Mouse (Mus musculus): ENCODE data around the gene Ostn. TPM values are rescaled to one million over a fixed set of nuclear protein-coding genes. Genes with fewer than 3 reads are reported as not detected.

The Ostn gene
- polyA plus RNA-seq, 1 experiment from 2014 or later: not detected

DNA sequence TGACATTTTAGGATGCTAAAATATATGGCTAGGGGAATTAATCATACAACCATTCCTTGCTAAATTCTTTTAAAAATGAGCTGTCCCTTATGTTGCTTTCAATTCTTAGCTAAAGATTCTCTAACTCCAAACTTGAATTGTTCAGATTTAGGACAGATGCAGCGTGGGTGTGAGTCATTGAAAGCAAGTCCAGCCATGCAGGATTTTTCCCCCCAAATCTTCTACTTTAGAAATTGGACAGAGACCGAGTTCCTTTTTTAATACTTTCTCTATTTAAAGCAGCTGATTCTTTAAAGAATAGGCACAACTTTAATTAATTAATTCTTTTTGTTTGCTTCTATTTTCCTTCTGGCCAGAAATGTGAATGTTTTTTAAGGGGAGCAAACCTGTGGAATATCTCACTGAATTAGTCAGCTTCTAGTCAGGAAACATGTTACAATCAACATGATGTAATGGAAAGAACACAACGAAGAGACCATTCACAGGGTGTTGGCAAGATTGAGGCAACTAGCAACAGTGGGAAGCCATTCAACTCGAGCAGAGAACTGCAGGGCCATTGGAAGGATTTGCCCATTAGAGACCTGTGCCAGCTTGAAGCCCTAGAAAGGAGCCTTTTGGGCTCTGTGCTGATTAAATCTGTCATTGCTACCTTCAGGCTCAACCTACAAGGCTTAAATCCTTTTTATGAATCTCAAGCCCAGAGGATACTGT, 77.8 kb downstream of the Ostn start:
- no peaks in the 10 kb centered on the region for H3K9me3 ChIP-seq (ENCODE audit: control insufficient read depth, low read length)
- DNase-seq (ENCODE audit: low spot score) (no peak), ATAC-seq (ENCODE audit: low FRiP score) (no peak)
- no peak overlapping the region for H3K27ac ChIP-seq
- no peak overlapping the region for H3K9ac ChIP-seq
- WGBS: 80% methylated on average over 4 of the region's 4 CpGs
- H3K27me3 ChIP-seq (ENCODE audit: control insufficient read depth, insufficient read depth, low read length): no peaks in the 10 kb centered on the region
- H3K36me3 ChIP-seq (replicated peaks; ENCODE audit: control insufficient read depth, insufficient read depth): no peaks in the 10 kb centered on the region
- H3K4me2 ChIP-seq (replicated peaks): no peak overlapping the region
- H3K4me3 ChIP-seq (replicated peaks; ENCODE audit: low read length): no peak overlapping the region
- H3K4me1 ChIP-seq (replicated peaks; ENCODE audit: control insufficient read depth, insufficient read depth, low read length): peaks cover 9% of the 10 kb centered on the region

GRCm38 (mm10) chr16:27385649-27386048, 78.4 kb downstream of the Ostn start:
- Histone ChIP-seq H3K36me3 (replicated peaks; ENCODE audit: control insufficient read depth, insufficient read depth) (no peaks in the 10 kb centered on the region), H3K27ac (no peak overlapping the region), H3K4me3 (replicated peaks; ENCODE audit: low read length) (no peak overlapping the region), H3K4me2 (replicated peaks) (no peak overlapping the region), H3K9me3 (ENCODE audit: control insufficient read depth, low read length) (no peaks in the 10 kb centered on the region), H3K27me3 (ENCODE audit: control insufficient read depth, insufficient read depth, low read length) (no peaks in the 10 kb centered on the region), H3K9ac (no peak overlapping the region), H3K4me1 (replicated peaks; ENCODE audit: control insufficient read depth, insufficient read depth, low read length) (peaks cover 15% of the 10 kb centered on the region)
- no peak for ATAC-seq (ENCODE audit: low FRiP score)
- WGBS: 92% methylated on average over 1 of the region's 1 CpGs
- DNase-seq (ENCODE audit: low spot score): no peak

DNA sequence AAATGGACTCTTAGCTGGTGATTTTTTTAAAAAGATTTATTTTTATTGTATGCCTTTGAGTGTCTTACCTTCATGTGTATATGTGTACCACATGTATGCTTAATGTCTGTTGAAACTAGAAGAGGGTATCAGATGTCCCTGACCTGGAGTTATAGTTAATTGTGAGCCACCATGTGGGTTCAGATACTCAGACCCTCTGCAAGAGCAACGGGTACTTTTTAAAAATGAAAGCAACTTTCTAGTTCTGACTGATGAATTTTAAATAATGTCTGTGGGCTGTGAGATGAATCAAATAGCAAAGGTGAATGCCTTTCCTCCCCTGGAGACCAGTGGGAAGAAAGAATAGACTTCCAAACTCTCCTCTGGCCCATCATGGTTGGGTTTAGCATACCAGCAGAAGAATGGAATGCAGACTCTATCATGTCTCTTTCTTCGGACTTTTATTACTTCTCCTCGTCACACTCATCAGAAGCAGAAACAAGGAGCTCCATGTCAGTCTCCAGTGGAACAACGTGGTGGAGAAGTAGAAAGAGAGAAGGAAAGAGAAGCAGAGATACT, 79.6 kb downstream of the Ostn start:
- H3K9ac ChIP-seq: no peak overlapping the region
- H3K27ac ChIP-seq: no peak overlapping the region
- DNase-seq (ENCODE audit: low spot score): no peak
- 75% methylated on average over 4 of the region's 4 CpGs for WGBS
- H3K9me3 ChIP-seq (ENCODE audit: control insufficient read depth, low read length): no peaks in the 10 kb centered on the region
- no peaks in the 10 kb centered on the region for H3K27me3 ChIP-seq (ENCODE audit: control insufficient read depth, insufficient read depth, low read length)
- no peak overlapping the region for H3K4me3 ChIP-seq (replicated peaks; ENCODE audit: low read length)
- no peak for ATAC-seq (ENCODE audit: low FRiP score)
- H3K4me2 ChIP-seq (replicated peaks): no peak overlapping the region
- no peaks in the 10 kb centered on the region for H3K36me3 ChIP-seq (replicated peaks; ENCODE audit: control insufficient read depth, insufficient read depth)
- peaks cover 27% of the 10 kb centered on the region for H3K4me1 ChIP-seq (replicated peaks; ENCODE audit: control insufficient read depth, insufficient read depth, low read length)

GRCm38 (mm10) chr16:27387634-27388611, 80.6 kb downstream of the Ostn start:
- peaks cover 29% of the 10 kb centered on the region for H3K4me1 ChIP-seq (replicated peaks; ENCODE audit: control insufficient read depth, insufficient read depth, low read length)
- H3K4me3 ChIP-seq (replicated peaks; ENCODE audit: low read length): peak overlapping the region; percentile 97
- H3K9ac ChIP-seq: peak overlapping the region; percentile 99
- peak overlapping the region; percentile 64 for H3K4me2 ChIP-seq (replicated peaks)
- H3K36me3 ChIP-seq (replicated peaks; ENCODE audit: control insufficient read depth, insufficient read depth): no peaks in the 10 kb centered on the region
- H3K27me3 ChIP-seq (ENCODE audit: control insufficient read depth, insufficient read depth, low read length): no peaks in the 10 kb centered on the region
- peak overlapping the region; percentile 98 for H3K27ac ChIP-seq
- ATAC-seq (ENCODE audit: low FRiP score) (no peak), DNase-seq (ENCODE audit: low spot score) (peak; percentile 33)
- WGBS: 44% methylated on average over 12 of the region's 12 CpGs
- H3K9me3 ChIP-seq (ENCODE audit: control insufficient read depth, low read length): no peaks in the 10 kb centered on the region

GRCm38 (mm10) chr16:27388761-27389451, 81.6 kb downstream of the Ostn start, which contains the start of gene Ccdc50:
Ccdc50 (plus strand) TSS chr16:27388869.
- H3K27me3 ChIP-seq (ENCODE audit: control insufficient read depth, insufficient read depth, low read length): no peaks in the 10 kb centered on the region
- peak within 1 kb of the TSS; percentile 98 for H3K27ac ChIP-seq
- no peaks in the 10 kb centered on the region for H3K36me3 ChIP-seq (replicated peaks; ENCODE audit: control insufficient read depth, insufficient read depth)
- peak within 1 kb of the TSS; percentile 97 for H3K4me3 ChIP-seq (replicated peaks; ENCODE audit: low read length)
- DNase-seq (ENCODE audit: low spot score) (peak; percentile 70), ATAC-seq (ENCODE audit: low FRiP score) (peak; percentile 96)
- peaks cover 29% of the 10 kb centered on the region for H3K4me1 ChIP-seq (replicated peaks; ENCODE audit: control insufficient read depth, insufficient read depth, low read length)
- H3K4me2 ChIP-seq (replicated peaks): peak within 1 kb of the TSS; percentile 64
- no peaks in the 10 kb centered on the region for H3K9me3 ChIP-seq (ENCODE audit: control insufficient read depth, low read length)
- 1% methylated on average over 61 of the region's 69 CpGs for WGBS
- peak within 1 kb of the TSS; percentile 99 for H3K9ac ChIP-seq

GRCm38 (mm10) chr16:27389534-27390282, 82.4 kb downstream of the Ostn start:
- DNase-seq (ENCODE audit: low spot score) (peak; percentile 48), ATAC-seq (ENCODE audit: low FRiP score) (peak; percentile 11; the same call in 1 of the 2 replicates)
- H3K27ac ChIP-seq: peak overlapping the region; percentile 98
- 16% methylated on average over 7 of the region's 7 CpGs for WGBS
- H3K36me3 ChIP-seq (replicated peaks; ENCODE audit: control insufficient read depth, insufficient read depth): no peaks in the 10 kb centered on the region
- H3K9ac ChIP-seq: peak overlapping the region; percentile 99
- peaks cover 29% of the 10 kb centered on the region for H3K4me1 ChIP-seq (replicated peaks; ENCODE audit: control insufficient read depth, insufficient read depth, low read length)
- H3K4me2 ChIP-seq (replicated peaks): peak overlapping the region; percentile 64
- no peaks in the 10 kb centered on the region for H3K9me3 ChIP-seq (ENCODE audit: control insufficient read depth, low read length)
- peak overlapping the region; percentile 97 for H3K4me3 ChIP-seq (replicated peaks; ENCODE audit: low read length)
- no peaks in the 10 kb centered on the region for H3K27me3 ChIP-seq (ENCODE audit: control insufficient read depth, insufficient read depth, low read length)

- Histone ChIP-seq H3K4me3 (replicated peaks; ENCODE audit: low read length) (peak overlapping the region; percentile 97), H3K4me2 (replicated peaks) (peak overlapping the region; percentile 64), H3K9me3 (ENCODE audit: control insufficient read depth, low read length) (no peaks in the 10 kb centered on the region), H3K27me3 (ENCODE audit: control insufficient read depth, insufficient read depth, low read length) (no peaks in the 10 kb centered on the region), H3K4me1 (replicated peaks; ENCODE audit: control insufficient read depth, insufficient read depth, low read length) (peaks cover 29% of the 10 kb centered on the region), H3K27ac (no peak overlapping the region), H3K9ac (peak overlapping the region; percentile 99), H3K36me3 (replicated peaks; ENCODE audit: control insufficient read depth, insufficient read depth) (no peaks in the 10 kb centered on the region)
- WGBS: 92% methylated on average over 4 of the region's 4 CpGs
- ATAC-seq (ENCODE audit: low FRiP score) (no peak), DNase-seq (ENCODE audit: low spot score) (no peak)
Observed at GRCm38 (mm10) chr16:27390306-27390705, 83.0 kb downstream of the Ostn start.

DNA sequence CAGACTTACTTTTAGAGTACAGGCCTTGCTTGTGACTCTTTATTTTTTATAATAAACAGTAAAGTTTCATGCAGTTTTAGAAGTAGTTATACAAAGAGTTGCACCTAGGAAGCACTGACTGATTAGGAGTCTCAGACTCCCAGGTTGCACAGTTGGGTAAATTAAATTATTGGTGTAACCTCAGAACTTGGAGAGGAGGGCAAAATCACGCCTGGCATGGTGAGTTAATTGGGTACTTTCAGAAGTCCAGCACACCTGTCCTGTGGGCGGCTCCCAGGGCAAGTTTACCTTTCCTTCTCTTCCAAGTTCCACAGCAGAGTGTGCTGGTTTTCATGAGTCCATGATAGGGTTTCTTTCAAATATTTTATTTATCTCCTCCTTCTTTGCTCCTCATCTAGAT, 84.6 kb downstream of the Ostn start:
- Histone ChIP-seq H3K4me3 (replicated peaks; ENCODE audit: low read length) (no peak overlapping the region), H3K27me3 (ENCODE audit: control insufficient read depth, insufficient read depth, low read length) (no peaks in the 10 kb centered on the region), H3K4me1 (replicated peaks; ENCODE audit: control insufficient read depth, insufficient read depth, low read length) (peaks cover 29% of the 10 kb centered on the region), H3K9ac (no peak overlapping the region), H3K4me2 (replicated peaks) (0 out of 2 replicates have a peak overlapping the region, but pooled peaks have one; percentile 64), H3K9me3 (ENCODE audit: control insufficient read depth, low read length) (0 out of 2 replicates have a peak, but pooled peaks cover 6% of the 10 kb centered on the region), H3K27ac (no peak overlapping the region), H3K36me3 (replicated peaks; ENCODE audit: control insufficient read depth, insufficient read depth) (no peaks in the 10 kb centered on the region)
- 87% methylated on average over 2 of the region's 2 CpGs for WGBS
- ATAC-seq (ENCODE audit: low FRiP score) (no peak), DNase-seq (ENCODE audit: low spot score) (no peak)
